Mouse (Mus musculus) kidney, adult 2 months (tissue): ENCODE measurements around the gene Bst2.
A peak's percentile ranks its signal among the peaks of the same experiment; 100 is the strongest.

ENCODE experiments used
- CTCF ChIP-seq: fragments of 200-500 bp; conservative IDR thresholded peaks from 2 replicates; pipeline ENCODE4 v1.5.1; 2011; ENCODE audit warnings: low read depth, mild to moderate bottlenecking, control low read depth, low read length, moderate library complexity, mixed read lengths; ENCODE audit not compliant: insufficient read depth, insufficient read length
- POLR2A ChIP-seq: fragments of 200-500 bp; IDR thresholded peaks from one replicate; pipeline ENCODE4 v1.6.1; 2011; ENCODE audit warnings: low read depth, low read length, control low read depth

GRCm38 (mm10) chr8:71569366-71570290 is 32.4 kb upstream of the Bst2 start:
- TF ChIP-seq POLR2A (peak; percentile 25), CTCF (no peak)
